Mouse (Mus musculus) sigmoid colon, adult 10 weeks (tissue): ENCODE data around the gene Mmachc. TPM values are rescaled to one million over a fixed set of nuclear protein-coding genes. Genes with fewer than 3 reads are reported as not detected.

Source experiments
- polyA plus RNA-seq: library from polyadenylated mRNA; stranded (reverse); fragments of 350-450 nt; fragmentation: Illumina TruSeq; extraction: RNeasy Lipid Tissue Mini Kit (QIAGEN cat#74804); gene quantifications from one replicate; pipeline ENCODE4 v1.2.3, GENCODE M21; 2014; ENCODE audit warnings: low read depth, low replicate concordance

The Mmachc gene
- polyA plus RNA-seq: 26.6 TPM

DNA sequence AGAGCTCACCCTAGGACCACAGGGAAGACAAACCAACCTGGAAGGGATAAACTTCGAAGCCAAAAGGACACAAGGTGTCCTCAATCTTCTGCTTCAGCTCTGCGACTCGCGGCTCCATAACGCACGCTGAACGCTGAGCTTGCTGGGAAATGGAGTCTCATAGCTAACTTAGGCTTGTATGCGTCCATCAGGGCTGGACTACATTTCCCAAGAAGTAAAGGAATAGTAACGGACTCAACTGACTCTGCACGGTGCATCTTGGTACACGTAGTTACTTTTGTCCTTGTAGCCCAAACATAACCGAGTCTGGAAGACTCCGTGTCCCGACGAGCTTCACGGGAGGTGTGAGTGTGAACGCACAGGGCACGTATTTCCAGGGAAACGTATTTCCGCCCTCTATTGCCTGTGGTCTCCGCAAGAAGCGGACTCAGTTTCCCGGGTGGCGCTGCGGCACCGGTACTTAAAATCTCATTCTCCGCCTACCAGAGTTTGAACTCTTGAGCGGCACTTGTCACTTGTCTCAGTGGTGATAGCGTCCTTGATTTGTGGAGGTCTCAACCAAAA is at the start of gene Mmachc, which contains the start of gene Ccdc163:
Mmachc (minus strand) TSS at position 206 of the 564 bp plus-strand sequence.
Ccdc163 (plus strand) TSS at position 309 of the 564 bp plus-strand sequence.

DNA sequence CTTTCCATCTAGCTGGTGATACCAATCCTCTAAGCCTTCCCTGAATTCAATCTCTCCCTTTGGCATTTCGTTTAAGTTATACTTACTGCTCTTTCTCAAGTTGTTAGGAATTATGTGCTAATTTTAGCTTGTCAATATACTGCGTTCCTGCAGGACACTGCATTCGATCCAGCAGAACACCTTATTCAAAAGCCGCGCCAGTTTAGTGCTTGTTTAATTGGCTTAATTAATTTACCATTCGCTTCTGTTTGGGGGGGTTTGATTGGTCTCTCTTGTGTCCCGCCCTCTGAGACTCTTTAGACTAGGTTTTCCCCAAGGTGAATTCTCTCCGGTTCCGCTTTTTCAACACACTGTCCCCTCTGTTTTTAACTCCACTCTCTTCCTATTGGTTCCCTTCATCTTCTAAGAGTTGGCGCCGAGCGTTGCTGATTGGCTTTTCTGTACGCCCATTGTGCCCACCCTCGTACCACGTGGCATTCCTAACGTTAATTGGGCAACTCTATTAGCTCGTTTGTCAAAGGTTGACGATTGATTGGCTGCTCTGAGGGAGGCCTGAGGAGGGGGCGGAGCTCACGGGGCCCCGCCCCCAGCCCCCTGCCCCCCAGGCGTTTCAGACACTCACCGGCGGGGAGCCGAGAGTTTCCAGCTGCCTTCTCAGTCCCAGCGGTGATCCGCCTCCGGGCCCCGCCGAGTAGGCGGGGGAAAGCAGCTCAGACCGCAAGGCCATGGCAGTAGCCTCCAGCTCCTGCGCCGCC is 12.3 kb upstream of the Mmachc start, which contains the start of gene Tesk2:
Tesk2 (plus strand) TSS at position 606 of the 755 bp plus-strand sequence.

DNA sequence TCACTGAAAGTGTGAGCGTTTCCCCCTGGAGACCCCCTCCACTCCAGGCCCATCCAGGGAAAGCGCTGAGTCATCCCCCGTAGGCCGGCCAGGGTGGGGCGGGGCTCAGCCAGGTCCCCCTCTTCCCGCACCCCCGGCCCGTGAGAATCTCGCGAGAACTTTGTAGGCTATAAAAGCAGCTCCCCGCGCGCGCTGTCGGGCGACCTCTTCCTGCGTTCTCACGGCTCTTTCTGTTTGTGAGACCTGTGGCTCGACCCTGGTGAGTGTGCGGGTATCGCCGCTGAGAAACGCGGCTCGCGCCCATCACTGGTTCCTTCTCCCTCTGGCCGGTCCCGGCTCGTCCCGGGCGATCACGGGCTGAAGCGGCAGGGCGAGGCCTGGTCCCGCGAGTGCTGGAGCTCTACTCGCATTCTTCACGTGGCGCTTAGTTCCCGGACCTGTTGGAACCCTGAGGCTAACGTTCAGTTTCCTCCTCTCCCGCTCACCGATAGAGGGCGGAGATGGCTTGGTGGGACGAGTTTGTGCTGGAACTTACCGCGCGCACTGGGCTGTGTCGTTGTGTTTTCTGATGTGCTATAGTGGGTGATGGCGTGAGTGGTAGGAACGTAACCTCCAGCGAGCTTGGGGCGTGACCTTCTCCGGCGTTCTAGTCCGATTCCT is 22.7 kb downstream of the Mmachc start, which contains the start of gene Prdx1:
Prdx1 (plus strand) TSS at position 143 of the 660 bp plus-strand sequence.

Other genes starting within 250 kb of the Mmachc start
- 42.5 TPM for gene Mast2, start 244.2 kb downstream of the Mmachc start, polyA plus RNA-seq
- gene Ipp, start 200.9 kb downstream of the Mmachc start, polyA plus RNA-seq: 23.9 TPM
- gene Tmem69, start 152.5 kb downstream of the Mmachc start, polyA plus RNA-seq: 95.2 TPM
- gene Gpbp1l1, start 150.7 kb downstream of the Mmachc start, polyA plus RNA-seq: 189 TPM
- gene Ccdc17, start 111.8 kb downstream of the Mmachc start, polyA plus RNA-seq: 9.0 TPM
- gene Nasp, start 80.5 kb downstream of the Mmachc start, polyA plus RNA-seq: 110 TPM
- 479 TPM for gene Akr1a1, start 56.7 kb downstream of the Mmachc start, polyA plus RNA-seq
- gene Prdx1, start 22.9 kb downstream of the Mmachc start, polyA plus RNA-seq: 2,194 TPM
- 26.6 TPM for gene Ccdc163, start 103 bp upstream of the Mmachc start, polyA plus RNA-seq
- 11.3 TPM for gene Tesk2, start 12.5 kb upstream of the Mmachc start, polyA plus RNA-seq
- gene Toe1, start 99.2 kb upstream of the Mmachc start, polyA plus RNA-seq: 5.1 TPM
- 1.6 TPM for gene Mutyh, start 99.3 kb upstream of the Mmachc start, polyA plus RNA-seq
- 0.57 TPM for gene Hpdl, start 113.3 kb upstream of the Mmachc start, polyA plus RNA-seq
- gene Zswim5, start 169.0 kb upstream of the Mmachc start, polyA plus RNA-seq: 2.4 TPM